Mouse (Mus musculus) liver, embryonic 14.5 days (tissue): ENCODE results near the gene Muc1.

ENCODE experiments used
- CTCF ChIP-seq: IDR thresholded peaks from 2 replicates; pipeline ENCODE4 v1.5.1; 2016; ENCODE audit warnings: antibody characterized with exemption, low read depth, control low read depth
- EP300 ChIP-seq: IDR thresholded peaks from 2 replicates; pipeline ENCODE4 v1.6.1; 2016; ENCODE audit warnings: antibody characterized with exemption, low read depth

DNA sequence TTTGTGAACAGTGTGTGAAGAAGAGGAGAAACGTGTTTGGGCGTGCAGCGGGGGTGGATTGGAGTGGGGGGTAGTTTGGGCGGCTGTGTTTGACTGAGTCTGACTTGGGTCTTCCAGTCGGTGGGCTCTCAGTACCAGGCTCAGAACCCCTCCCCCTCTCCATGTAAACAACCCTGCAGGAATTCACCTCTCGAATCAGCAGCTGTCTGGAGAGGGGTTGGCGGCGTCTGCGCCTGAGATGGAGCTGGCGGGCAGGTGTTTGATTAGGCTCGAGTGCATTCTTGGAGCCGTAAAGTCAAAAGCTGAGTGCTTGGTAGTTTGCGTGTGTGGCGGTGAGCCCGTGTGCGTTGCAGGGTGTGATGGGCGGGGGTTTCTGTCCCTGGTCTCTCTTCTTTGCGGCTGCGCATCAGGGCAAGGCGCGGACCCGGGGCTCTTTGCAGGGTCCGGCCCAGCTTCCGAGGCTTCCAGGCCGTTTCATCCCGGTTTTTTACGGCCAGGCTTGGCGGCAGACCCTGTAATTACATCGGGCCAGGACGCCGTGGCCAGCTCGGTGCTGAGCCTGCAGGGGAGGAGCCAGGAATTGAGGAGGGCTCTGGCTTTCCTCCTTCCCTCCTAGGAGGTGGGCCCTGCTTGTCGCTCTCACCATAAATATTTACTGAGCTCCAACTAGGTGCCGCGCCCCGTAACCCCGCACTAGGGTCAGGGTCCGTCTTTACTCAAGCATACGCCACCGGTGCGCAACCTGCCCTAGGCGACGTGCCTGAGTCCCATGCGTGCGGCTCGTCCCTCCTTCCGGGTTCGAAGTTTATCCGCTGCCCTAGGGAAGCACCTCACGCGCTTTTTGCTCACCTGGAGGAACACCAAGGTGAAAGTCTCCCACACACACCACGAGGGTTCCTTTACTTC lies 52.0 kb downstream of the Muc1 start, which contains the start of gene Efna1:
- TF ChIP-seq CTCF = no peak
- no peak for TF ChIP-seq EP300
